Mouse (Mus musculus) lung, adult 2 months (tissue): Measurements from ENCODE around the gene Nwd1. TPM values are rescaled to one million over a fixed set of nuclear protein-coding genes. Genes with fewer than 3 reads are reported as not detected.

Experiments
- DNase-seq: peaks from one replicate; pipeline ENCODE4 v3.0.0; 2022
- H3K4me1 ChIP-seq: fragments of 200-500 bp; 2 replicates; pipeline ENCODE4 v1.6.1; 2011; ENCODE audit warnings: low read length; ENCODE audit not compliant: control insufficient read depth, insufficient read depth
- H3K4me3 ChIP-seq: fragments of 200-500 bp; replicated peaks from 2 replicates; pipeline ENCODE3; 2011; ENCODE audit warnings: low read depth, mild to moderate bottlenecking, control low read depth, low read length; ENCODE audit errors: extremely low read depth
- CTCF ChIP-seq: fragments of 200-500 bp; IDR thresholded peaks from 2 replicates; pipeline ENCODE4 v1.5.1; 2011; ENCODE audit warnings: mild to moderate bottlenecking, low read length, control low read depth; ENCODE audit not compliant: insufficient read depth
- POLR2A ChIP-seq: fragments of 200-500 bp; IDR thresholded peaks from 2 replicates; pipeline ENCODE4 v1.6.1; 2011; ENCODE audit warnings: low read depth, mild to moderate bottlenecking, control low read depth, low read length, borderline replicate concordance; ENCODE audit errors: extremely low read depth
- WGBS: fragments of 180-500 bp; shearing (Covaris S2); methylation state at CpG from one replicate; pipeline ENCODE4 v1.1.7; 2018; 5-methylcytosine and 5-hydroxymethylcytosine counted together
- polyA plus RNA-seq: library from polyadenylated mRNA; depleted of rRNA; stranded (reverse); fragments of >200 nt; gene quantifications from 2 replicates; pipeline ENCODE4 v1.2.3, GENCODE M21; 2012; rRNA removed

Gene Nwd1
- polyA plus RNA-seq = 0.97 and 1.0 TPM in 2 replicates

DNA sequence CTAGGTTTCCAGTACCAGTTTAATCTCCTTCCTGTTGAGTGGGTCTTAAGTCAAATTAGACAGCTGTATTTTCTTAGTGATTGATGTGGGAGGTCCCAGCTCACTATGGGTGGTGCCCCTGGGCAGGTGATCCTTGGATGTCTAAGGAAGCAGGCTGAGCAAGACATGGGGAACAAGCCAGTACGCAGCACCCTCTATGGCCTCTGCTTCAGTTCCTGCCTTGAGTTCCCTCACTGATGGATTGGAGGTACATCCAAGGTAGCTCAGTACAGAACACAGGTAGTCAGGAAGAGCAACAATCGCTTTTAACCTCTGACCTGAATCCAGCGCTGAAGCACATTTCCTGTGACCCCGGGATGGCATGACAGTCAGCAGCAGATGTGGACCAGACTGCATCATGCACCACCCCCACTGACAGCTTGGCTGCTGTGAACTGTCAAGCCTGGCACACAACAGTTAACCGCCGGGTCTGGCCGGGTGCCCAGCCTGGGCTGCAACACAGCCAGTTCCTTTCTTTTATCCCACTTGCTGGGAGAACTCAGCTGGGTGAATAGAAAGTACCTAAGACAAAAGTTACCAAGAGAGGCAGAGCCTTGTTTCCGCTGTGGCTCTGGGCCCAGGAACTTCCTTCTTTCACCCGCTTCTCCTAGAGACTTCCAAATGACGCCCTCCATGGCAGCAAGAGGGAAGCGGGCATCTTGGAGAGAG lies at the start of gene Nwd1:
Nwd1 (plus strand) TSS at position 652 of the 708 bp plus-strand sequence.
- WGBS = 11% methylated on average over 11 of the region's 11 CpGs
- H3K4me3 ChIP-seq = no peak within 1 kb of the TSS
- TF ChIP-seq POLR2A = no peak
- no peak for TF ChIP-seq CTCF
- DNase-seq = peak; percentile 46
- H3K4me1 ChIP-seq = 0 out of 2 replicates have a peak, but pooled peaks cover 6% of the 10 kb centered on the region

DNA sequence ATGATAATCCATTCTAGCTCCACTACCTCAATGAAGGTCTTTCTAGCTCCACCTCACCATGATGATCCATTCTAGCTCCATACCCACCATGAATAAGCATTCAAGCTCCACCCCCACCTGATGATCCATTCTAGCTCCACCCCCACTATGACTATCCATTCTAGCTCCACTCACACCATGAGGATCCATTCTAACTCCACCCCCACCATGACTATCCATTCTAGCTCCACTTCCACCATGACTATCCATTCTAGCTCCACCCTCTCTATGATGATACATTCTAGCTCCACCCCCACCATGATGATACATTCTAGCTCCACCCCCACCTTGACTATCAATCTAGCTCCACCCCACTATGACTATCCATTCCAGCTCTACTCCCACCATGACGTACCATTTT lies 3.6 kb upstream of the Nwd1 start:
- H3K4me1 ChIP-seq = 0 out of 2 replicates have a peak, but pooled peaks cover 6% of the 10 kb centered on the region
- TF ChIP-seq POLR2A = no peak
- no peak for TF ChIP-seq CTCF
- H3K4me3 ChIP-seq = no peak overlapping the region
- no peak for DNase-seq
- 87% methylated on average over 1 of the region's 1 CpGs for WGBS

DNA sequence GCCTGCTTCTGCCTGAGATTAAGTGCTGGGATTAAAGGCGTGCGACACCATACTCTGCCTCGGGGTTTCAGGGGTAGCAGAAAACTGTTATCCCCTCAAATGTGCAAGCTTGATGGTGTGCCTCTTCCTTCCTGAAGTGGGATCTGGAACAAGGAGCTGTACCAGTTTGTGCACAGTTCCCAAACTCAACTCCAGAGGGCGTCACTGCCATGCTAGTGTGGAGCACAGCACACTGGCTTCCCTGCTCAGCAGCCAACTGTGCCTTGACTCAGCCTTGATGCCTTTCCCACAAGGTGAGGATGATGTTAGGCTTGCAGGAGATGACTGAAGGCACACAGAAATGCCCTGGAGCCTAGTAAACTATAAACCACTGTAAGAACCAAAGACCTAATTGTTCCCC lies 1.9 kb upstream of the Nwd1 start:
- H3K4me3 ChIP-seq = no peak overlapping the region
- 71% methylated on average over 4 of the region's 4 CpGs for WGBS
- H3K4me1 ChIP-seq = 0 out of 2 replicates have a peak, but pooled peaks cover 6% of the 10 kb centered on the region
- DNase-seq = no peak
- no peak for TF ChIP-seq POLR2A
- TF ChIP-seq CTCF = peak; percentile 41; the same call in 1 of the 2 replicates

DNA sequence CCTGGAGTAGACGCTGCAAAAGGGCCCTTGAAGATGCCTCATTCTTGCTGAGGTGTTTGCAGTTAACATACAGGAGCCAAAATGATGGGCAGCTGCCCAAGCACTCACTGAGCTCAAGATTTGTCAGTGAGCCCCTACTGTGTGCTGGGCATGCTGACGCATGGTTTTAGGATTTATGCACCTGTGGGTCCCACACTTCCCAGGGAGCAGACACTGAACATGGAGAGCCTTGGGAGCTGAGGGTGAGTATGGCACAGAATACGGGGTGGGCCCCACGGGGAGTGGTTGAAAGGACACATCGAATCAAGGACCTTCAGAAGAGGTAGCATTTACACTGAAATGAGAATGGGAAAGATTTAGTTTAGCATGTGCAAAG lies 245 bp downstream of the Nwd1 start:
- 67% methylated on average over 5 of the region's 5 CpGs for WGBS
- Histone ChIP-seq H3K4me1 (0 out of 2 replicates have a peak, but pooled peaks cover 6% of the 10 kb centered on the region), H3K4me3 (no peak overlapping the region)
- DNase-seq = no peak
- TF ChIP-seq CTCF = no peak
- TF ChIP-seq POLR2A = no peak

DNA sequence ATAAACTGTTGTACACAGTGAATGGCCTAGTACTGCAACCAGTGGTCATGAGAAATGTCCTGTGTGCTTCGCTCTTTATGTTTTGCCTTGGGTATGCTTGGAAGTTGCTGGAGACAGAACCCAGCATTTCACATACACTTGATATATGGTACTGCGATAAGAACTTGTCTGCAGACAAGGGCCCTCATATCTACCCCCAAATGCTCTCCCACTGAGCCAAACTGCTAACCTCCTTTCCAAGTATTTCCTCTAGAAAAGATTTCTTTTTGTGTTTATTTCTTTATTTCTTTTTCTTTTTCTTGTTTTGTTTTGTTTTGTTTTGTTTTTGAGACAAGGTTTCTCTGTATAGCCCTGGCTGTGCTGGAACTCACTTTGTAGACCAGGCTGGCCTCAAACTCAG lies 4.2 kb downstream of the Nwd1 start:
- 95% methylated on average over 2 of the region's 2 CpGs for WGBS
- no peak for DNase-seq
- 0 out of 2 replicates have a peak, but pooled peaks cover 6% of the 10 kb centered on the region for H3K4me1 ChIP-seq
- TF ChIP-seq CTCF = no peak
- no peak for TF ChIP-seq POLR2A
- no peak overlapping the region for H3K4me3 ChIP-seq

DNA sequence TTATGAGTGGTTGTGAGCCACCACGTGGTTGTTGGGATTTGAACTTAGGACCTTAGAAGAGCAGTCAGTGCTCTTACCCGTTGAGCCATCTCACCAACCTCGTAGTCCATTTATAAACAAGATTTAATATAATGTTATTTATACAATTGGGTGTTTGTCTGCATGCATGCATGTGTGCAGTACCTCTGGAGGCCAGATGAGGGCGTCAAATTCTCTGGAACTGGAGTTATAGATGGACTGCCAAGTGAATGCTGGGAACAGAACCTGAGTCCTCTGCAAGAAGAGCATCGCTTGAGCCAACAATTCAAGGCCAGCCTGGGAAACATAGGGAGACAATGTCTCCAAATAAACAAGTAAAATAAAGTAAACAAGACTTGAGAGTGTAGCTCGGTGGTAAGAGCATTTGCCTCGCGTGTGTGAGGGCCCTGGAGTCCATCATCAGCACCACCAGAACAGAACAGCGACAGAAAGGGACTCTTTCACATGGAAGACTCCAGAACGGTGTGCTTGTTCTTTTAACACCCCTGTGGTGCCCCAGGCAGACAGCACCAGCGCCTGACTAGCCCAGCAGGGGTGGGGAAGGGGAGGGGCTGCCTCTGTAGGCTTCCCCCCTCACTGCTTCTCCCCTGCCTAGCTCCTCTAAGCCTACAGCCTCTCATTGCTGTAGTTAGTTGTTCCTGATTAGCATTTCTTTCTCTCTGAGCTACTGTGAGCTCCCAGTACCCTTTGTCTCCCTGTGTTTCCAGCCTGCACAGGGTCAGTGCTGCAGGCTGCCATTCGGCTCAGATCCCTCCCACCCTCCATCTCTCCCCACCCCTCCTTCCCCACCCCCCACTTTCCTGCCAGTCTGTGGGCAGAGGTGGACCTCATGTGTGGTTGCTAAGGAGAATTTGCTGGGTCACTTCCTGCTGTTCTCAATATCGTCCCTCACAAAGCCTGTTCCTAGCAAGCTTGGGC lies 8.3 kb downstream of the Nwd1 start:
- Histone ChIP-seq H3K4me3 (no peak overlapping the region), H3K4me1 (no peaks in the 10 kb centered on the region)
- 22% methylated on average over 13 of the region's 13 CpGs for WGBS
- DNase-seq = no peak
- no peak for TF ChIP-seq CTCF
- TF ChIP-seq POLR2A = no peak

DNA sequence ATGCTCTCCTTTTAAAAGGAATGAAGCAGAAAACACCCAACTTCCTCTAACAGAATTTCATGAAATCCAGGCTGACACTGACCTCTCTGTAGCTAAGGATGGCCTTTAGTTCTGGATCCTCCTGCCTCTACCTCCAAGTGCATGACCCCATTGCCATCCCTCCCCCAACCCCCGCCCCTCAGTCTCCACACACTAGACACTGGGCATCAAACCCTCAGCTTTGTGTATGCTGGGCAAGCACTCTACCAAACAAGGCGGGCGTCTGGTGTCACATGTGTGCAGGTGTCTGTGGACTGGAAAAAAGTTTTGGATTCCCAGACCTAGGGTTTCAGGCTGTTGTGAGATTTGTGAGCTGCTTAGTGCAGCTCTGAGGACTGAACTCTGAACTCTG lies 9.0 kb downstream of the Nwd1 start:
- DNase-seq = no peak
- no peak overlapping the region for H3K4me3 ChIP-seq
- WGBS = 71% methylated on average over 3 of the region's 3 CpGs
- no peaks in the 10 kb centered on the region for H3K4me1 ChIP-seq
- TF ChIP-seq POLR2A (no peak), CTCF (no peak)

DNA sequence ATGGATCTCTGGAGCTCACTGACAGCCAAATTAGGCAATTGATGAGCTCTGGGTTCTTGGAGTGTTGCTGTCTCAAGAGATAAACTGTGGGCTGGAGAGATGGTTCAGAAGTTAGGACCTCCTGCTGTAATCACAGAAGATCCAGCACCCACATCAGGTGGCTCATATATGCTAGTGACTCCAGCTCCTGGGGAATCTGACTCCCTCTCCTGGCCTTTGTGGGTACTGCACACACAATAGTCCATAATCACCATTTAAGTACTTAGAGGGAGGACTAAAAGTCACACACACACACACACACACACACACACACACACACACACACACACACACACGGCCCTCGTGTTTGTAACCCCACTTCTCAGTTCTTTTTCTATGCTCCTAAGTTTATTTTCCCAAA lies 13.5 kb downstream of the Nwd1 start:
- H3K4me1 ChIP-seq = no peaks in the 10 kb centered on the region
- 86% methylated on average over 2 of the region's 2 CpGs for WGBS
- no peak for DNase-seq
- no peak overlapping the region for H3K4me3 ChIP-seq
- no peak for TF ChIP-seq CTCF
- no peak for TF ChIP-seq POLR2A

DNA sequence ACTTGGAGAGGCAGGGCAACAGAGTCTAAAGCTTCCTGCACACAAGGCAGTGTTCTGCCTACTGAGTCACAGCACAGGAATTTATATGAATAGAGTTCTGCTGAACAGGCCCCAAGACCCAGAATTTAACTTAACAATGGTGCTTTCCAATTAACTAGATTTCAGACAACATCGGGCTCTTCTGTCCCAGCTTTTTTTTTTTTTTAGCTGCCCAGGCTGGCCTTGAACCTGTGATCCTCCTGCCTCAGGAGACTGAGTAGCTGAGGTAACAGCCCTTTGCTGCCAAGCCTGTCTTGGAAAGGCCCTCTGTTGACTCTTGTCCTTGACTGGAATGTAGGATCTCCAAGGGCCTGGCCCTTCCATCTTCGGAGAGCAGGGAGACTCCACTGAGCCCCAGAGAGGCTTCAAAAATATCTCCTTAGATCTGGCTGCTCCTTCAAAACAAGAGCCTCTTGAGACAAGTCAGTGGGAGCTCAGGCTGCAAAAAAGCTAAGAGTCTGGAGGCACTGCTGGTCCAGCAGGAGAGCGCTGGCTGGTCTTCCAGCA lies 17.7 kb downstream of the Nwd1 start:
- 73% methylated on average over 3 of the region's 3 CpGs for WGBS
- TF ChIP-seq POLR2A (no peak), CTCF (no peak)
- Histone ChIP-seq H3K4me3 (no peak overlapping the region), H3K4me1 (no peaks in the 10 kb centered on the region)
- DNase-seq = no peak
